Mouse (Mus musculus): ENCODE measurements at regions not wholly inside any gene's neighbourhood (a gene's known extent, or its start where the extent isn't known, plus 50 kb on each side); places are given as distances from the start of the nearest gene placed in this dataset.

GRCm38 (mm10) chr13:111344981-111345380, 90.2 kb downstream of the Actbl2 start:
- H3K9me3 ChIP-seq (ENCODE audit: control insufficient read depth, low read length): no peaks in the 10 kb centered on the region
- 82% methylated on average over 10 of the region's 10 CpGs for WGBS

DNA sequence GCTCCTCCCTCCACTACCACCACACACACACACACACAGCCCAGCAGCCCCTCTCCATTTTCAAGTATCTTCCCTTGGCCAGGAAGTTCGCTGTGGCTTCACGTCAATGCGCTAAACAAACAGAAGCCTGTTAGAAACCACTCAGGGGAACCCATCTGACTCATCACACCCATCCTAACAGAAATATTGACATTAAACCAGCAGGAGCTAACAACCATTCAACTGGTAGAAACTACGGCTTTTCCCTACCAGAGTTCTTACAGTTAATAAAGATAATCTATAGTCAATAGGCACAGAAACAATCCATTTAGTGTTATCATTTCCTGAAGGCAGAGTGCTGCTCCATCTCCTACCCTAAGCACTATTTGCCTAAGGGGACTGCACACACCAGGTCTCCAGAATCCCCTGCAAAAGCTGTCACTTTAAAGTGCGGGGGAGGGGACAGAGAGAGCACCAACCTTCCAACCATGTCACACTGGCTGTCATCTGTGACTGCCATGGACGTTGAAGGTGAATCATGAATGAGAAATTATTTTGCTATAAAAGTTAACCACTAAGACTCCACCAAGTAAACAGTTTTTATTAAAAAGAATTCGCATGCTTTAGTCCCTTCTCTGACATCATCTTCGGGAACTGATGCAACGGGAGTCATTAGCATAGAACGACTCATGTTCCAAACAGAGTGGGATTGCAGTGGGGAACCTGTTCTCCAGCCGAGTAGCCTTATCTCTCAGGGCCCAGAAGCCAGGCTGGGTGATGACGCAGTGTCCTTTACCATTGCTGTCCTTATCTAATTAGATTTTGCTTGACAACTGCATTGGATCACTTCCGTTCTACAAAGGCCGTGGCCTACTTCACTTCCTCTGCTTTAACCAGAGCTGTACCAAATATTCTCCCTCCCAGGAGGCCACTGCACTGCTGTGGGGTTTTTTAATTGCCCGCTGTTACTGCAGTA, 91.0 kb downstream of the Actbl2 start:
- Histone ChIP-seq H3K27ac (ENCODE audit: low read depth, low read length) (no peak overlapping the region), H3K9me3 (ENCODE audit: control insufficient read depth, low read length) (no peaks in the 10 kb centered on the region), H3K4me2 (ENCODE audit: low read depth, low read length) (no peak overlapping the region), H3K9ac (replicated peaks; ENCODE audit: low read depth, low read length) (no peak overlapping the region), H3K4me1 (ENCODE audit: control insufficient read depth, insufficient read depth, low read length) (no peaks in the 10 kb centered on the region), H3K4me3 (ENCODE audit: low read depth, low read length) (no peak overlapping the region), H3K27me3 (ENCODE audit: control insufficient read depth, insufficient read depth, low read length) (no peaks in the 10 kb centered on the region), H3K36me3 (ENCODE audit: control insufficient read depth, insufficient read depth, low read length) (no peaks in the 10 kb centered on the region)
- WGBS: 75% methylated on average over 15 of the region's 15 CpGs
- ATAC-seq (ENCODE audit: low read depth): no peak

More at GRCm38 (mm10) chr13:111344981-111345380, 90.2 kb downstream of the Actbl2 start:
- H3K36me3 ChIP-seq (ENCODE audit: control insufficient read depth, insufficient read depth, low read length): no peaks in the 10 kb centered on the region
- H3K9ac ChIP-seq (replicated peaks; ENCODE audit: low read depth, low read length): no peak overlapping the region
- no peak overlapping the region for H3K4me3 ChIP-seq (ENCODE audit: low read depth, low read length)
- H3K27me3 ChIP-seq (ENCODE audit: control insufficient read depth, insufficient read depth, low read length): no peaks in the 10 kb centered on the region
- no peak for ATAC-seq (ENCODE audit: low read depth)
- no peak overlapping the region for H3K4me2 ChIP-seq (ENCODE audit: low read depth, low read length)
- no peaks in the 10 kb centered on the region for H3K4me1 ChIP-seq (ENCODE audit: control insufficient read depth, insufficient read depth, low read length)
- no peak overlapping the region for H3K27ac ChIP-seq (ENCODE audit: low read depth, low read length)

GRCm38 (mm10) chr13:111356520-111357456, 102.0 kb downstream of the Actbl2 start:
- no peaks in the 10 kb centered on the region for H3K9me3 ChIP-seq (ENCODE audit: control insufficient read depth, low read length)
- no peak overlapping the region for H3K4me2 ChIP-seq (ENCODE audit: low read depth, low read length)
- WGBS: 69% methylated on average over 9 of the region's 9 CpGs
- H3K27me3 ChIP-seq (ENCODE audit: control insufficient read depth, insufficient read depth, low read length): no peaks in the 10 kb centered on the region
- ATAC-seq (ENCODE audit: low read depth): no peak
- H3K9ac ChIP-seq (replicated peaks; ENCODE audit: low read depth, low read length): no peak overlapping the region
- no peak overlapping the region for H3K4me3 ChIP-seq (ENCODE audit: low read depth, low read length)
- H3K36me3 ChIP-seq (ENCODE audit: control insufficient read depth, insufficient read depth, low read length): no peaks in the 10 kb centered on the region
- no peak overlapping the region for H3K27ac ChIP-seq (ENCODE audit: low read depth, low read length)
- no peaks in the 10 kb centered on the region for H3K4me1 ChIP-seq (ENCODE audit: control insufficient read depth, insufficient read depth, low read length)

DNA sequence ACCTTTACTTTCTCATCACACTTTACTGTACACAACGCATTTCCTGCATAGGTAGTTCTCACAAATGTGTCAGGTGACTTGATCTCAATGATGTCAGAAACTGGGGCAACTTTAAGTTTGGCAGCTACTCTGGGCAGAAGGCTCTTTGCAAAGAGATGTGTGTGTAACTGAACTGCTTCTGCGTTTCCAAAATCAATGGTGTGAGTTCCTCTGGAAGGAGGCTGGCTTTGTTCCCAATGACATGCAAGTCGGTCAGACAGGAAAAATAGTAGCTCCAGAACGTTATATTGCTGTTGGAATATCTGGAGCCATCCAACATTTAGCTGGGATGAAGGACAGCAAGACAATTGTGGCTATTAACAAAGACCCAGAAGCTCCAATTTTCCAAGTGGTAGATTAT, 106.6 kb downstream of the Actbl2 start:
- Histone ChIP-seq H3K4me3 (ENCODE audit: low read depth, low read length) (no peak overlapping the region), H3K36me3 (ENCODE audit: control insufficient read depth, insufficient read depth, low read length) (no peaks in the 10 kb centered on the region), H3K4me2 (ENCODE audit: low read depth, low read length) (no peak overlapping the region), H3K27ac (ENCODE audit: low read depth, low read length) (no peak overlapping the region), H3K9me3 (ENCODE audit: control insufficient read depth, low read length) (no peaks in the 10 kb centered on the region), H3K9ac (replicated peaks; ENCODE audit: low read depth, low read length) (no peak overlapping the region), H3K4me1 (ENCODE audit: control insufficient read depth, insufficient read depth, low read length) (no peaks in the 10 kb centered on the region), H3K27me3 (ENCODE audit: control insufficient read depth, insufficient read depth, low read length) (no peaks in the 10 kb centered on the region)
- no peak for ATAC-seq (ENCODE audit: low read depth)
- WGBS: 75% methylated on average over 4 of the region's 4 CpGs

GRCm38 (mm10) chr13:111363176-111363739, 108.4 kb downstream of the Actbl2 start:
- no peaks in the 10 kb centered on the region for H3K4me1 ChIP-seq (ENCODE audit: control insufficient read depth, insufficient read depth, low read length)
- WGBS: 31% methylated on average over 5 of the region's 5 CpGs
- no peak overlapping the region for H3K4me3 ChIP-seq (ENCODE audit: low read depth, low read length)
- no peak overlapping the region for H3K27ac ChIP-seq (ENCODE audit: low read depth, low read length)
- no peaks in the 10 kb centered on the region for H3K36me3 ChIP-seq (ENCODE audit: control insufficient read depth, insufficient read depth, low read length)
- H3K27me3 ChIP-seq (ENCODE audit: control insufficient read depth, insufficient read depth, low read length): no peaks in the 10 kb centered on the region
- H3K9me3 ChIP-seq (ENCODE audit: control insufficient read depth, low read length): no peaks in the 10 kb centered on the region
- no peak overlapping the region for H3K9ac ChIP-seq (replicated peaks; ENCODE audit: low read depth, low read length)
- no peak; the same call in 1 of the 2 replicates for ATAC-seq (ENCODE audit: low read depth)
- no peak overlapping the region for H3K4me2 ChIP-seq (ENCODE audit: low read depth, low read length)

DNA sequence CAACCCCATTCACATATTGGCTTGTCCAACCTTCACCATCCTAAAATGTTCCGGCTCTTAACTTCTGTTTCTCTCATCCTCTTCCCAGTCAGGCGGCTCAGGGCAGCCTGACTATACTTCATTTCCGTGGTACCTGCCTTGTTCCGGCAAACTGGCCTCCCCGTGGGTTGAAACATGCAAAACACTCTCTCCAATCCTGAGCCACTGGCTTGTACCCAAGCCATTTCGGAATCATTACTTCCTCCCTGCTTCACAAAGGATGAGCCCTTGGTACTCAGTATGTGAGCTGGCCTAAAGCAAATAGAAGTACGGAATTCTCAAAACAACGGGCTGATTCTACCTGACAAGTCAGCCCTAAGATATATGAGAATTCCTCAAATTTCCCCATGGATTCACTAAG, 112.1 kb downstream of the Actbl2 start:
- Histone ChIP-seq H3K9me3 (ENCODE audit: control insufficient read depth, low read length) (no peaks in the 10 kb centered on the region), H3K4me1 (ENCODE audit: control insufficient read depth, insufficient read depth, low read length) (no peaks in the 10 kb centered on the region), H3K4me2 (ENCODE audit: low read depth, low read length) (no peak overlapping the region), H3K36me3 (ENCODE audit: control insufficient read depth, insufficient read depth, low read length) (no peaks in the 10 kb centered on the region), H3K27ac (ENCODE audit: low read depth, low read length) (no peak overlapping the region), H3K9ac (replicated peaks; ENCODE audit: low read depth, low read length) (no peak overlapping the region), H3K4me3 (ENCODE audit: low read depth, low read length) (no peak overlapping the region), H3K27me3 (ENCODE audit: control insufficient read depth, insufficient read depth, low read length) (no peaks in the 10 kb centered on the region)
- ATAC-seq (ENCODE audit: low read depth): no peak
- WGBS: 87% methylated on average over 8 of the region's 8 CpGs

- no peaks in the 10 kb centered on the region for H3K4me1 ChIP-seq (ENCODE audit: control insufficient read depth, insufficient read depth, low read length)
- no peak overlapping the region for H3K4me3 ChIP-seq (ENCODE audit: low read depth, low read length)
- no peaks in the 10 kb centered on the region for H3K9me3 ChIP-seq (ENCODE audit: control insufficient read depth, low read length)
- no peak overlapping the region for H3K27ac ChIP-seq (ENCODE audit: low read depth, low read length)
- no peak for ATAC-seq (ENCODE audit: low read depth)
- H3K4me2 ChIP-seq (ENCODE audit: low read depth, low read length): no peak overlapping the region
- H3K36me3 ChIP-seq (ENCODE audit: control insufficient read depth, insufficient read depth, low read length): no peaks in the 10 kb centered on the region
- WGBS: 57% methylated on average over 3 of the region's 3 CpGs
- H3K27me3 ChIP-seq (ENCODE audit: control insufficient read depth, insufficient read depth, low read length): no peaks in the 10 kb centered on the region
- no peak overlapping the region for H3K9ac ChIP-seq (replicated peaks; ENCODE audit: low read depth, low read length)
These were observed 112.8 kb downstream of the Actbl2 start for GRCm38 (mm10) chr13:111367620-111368019.

DNA sequence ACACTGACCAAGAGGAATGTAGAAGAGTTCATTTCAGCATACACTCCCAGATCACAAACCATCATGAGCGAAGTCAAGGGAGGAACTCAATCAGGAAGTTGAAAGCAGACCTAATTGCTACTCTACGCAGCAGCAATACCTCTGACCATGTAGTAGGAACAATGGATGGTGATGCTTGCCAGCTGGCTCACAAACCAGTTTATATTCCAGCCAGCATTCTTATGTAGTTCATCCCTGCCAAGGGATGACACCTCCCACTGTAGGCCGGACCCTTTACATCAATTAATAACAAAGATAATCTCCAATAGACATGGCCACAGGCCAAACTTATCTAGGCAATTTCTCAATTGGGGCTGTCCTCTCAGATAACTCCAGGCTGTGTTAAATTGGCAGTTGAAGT, 115.1 kb downstream of the Actbl2 start:
- no peaks in the 10 kb centered on the region for H3K9me3 ChIP-seq (ENCODE audit: control insufficient read depth, low read length)
- H3K27me3 ChIP-seq (ENCODE audit: control insufficient read depth, insufficient read depth, low read length): no peaks in the 10 kb centered on the region
- H3K4me3 ChIP-seq (ENCODE audit: low read depth, low read length): no peak overlapping the region
- H3K27ac ChIP-seq (ENCODE audit: low read depth, low read length): no peak overlapping the region
- H3K4me2 ChIP-seq (ENCODE audit: low read depth, low read length): no peak overlapping the region
- H3K36me3 ChIP-seq (ENCODE audit: control insufficient read depth, insufficient read depth, low read length): no peaks in the 10 kb centered on the region
- no peak for ATAC-seq (ENCODE audit: low read depth)
- 79% methylated on average over 3 of the region's 3 CpGs for whole genome bisulfite sequencing
- no peaks in the 10 kb centered on the region for H3K4me1 ChIP-seq (ENCODE audit: control insufficient read depth, insufficient read depth, low read length)
- H3K9ac ChIP-seq (replicated peaks; ENCODE audit: low read depth, low read length): no peak overlapping the region

All from neural tube, embryonic 14.5 days (tissue).